Comparison of ENCODE assay signal across 22 mouse cellular contexts in genomic region chr7:99430246-99430645, GRCm38 (mm10). TPM values are rescaled to one million over a fixed set of nuclear protein-coding genes. Genes with fewer than 3 reads are reported as not detected.
A peak's percentile ranks its signal among the peaks of the same experiment; 100 is the strongest.
DNase-seq lines count a peak whose midpoint lies in the region; ATAC-seq lines count a peak whose summit lies in the region.
"Had no signal": no experiment of that assay in that cellular context is flagged by ENCODE, and none has a peak within 500 bp of the region (broad histone marks: within the 10 kb centered on the region; RNA-seq: fewer than 3 reads in every experiment).

No protein-coding gene starts in this region.

- H3K27me3 ChIP-seq in hindbrain, embryonic 14.5 days (ENCODE audit: control insufficient read depth, insufficient read depth, low read length), result no peaks in the 10 kb centered on the region
- H3K27me3 ChIP-seq in hindbrain, embryonic 12.5 days, result no peaks in the 10 kb centered on the region
- H3K27me3 ChIP-seq in midbrain, embryonic 14.5 days (ENCODE audit: control insufficient read depth, insufficient read depth, low read length), result no peaks in the 10 kb centered on the region
- no peaks in the 10 kb centered on the region for H3K27me3 ChIP-seq in midbrain, embryonic 15.5 days (replicated peaks)
- H3K27me3 ChIP-seq: heart, embryonic 13.5 days; intestine, embryonic 15.5 days; limb, embryonic 15.5 days had no signal

- no peak overlapping the region for H3K4me2 ChIP-seq in hindbrain, embryonic 14.5 days (replicated peaks)
- H3K4me2 ChIP-seq in hindbrain, embryonic 12.5 days (replicated peaks), result no peak overlapping the region
- no peak overlapping the region for H3K4me2 ChIP-seq in midbrain, embryonic 14.5 days (ENCODE audit: low read length)
- no peak overlapping the region for H3K4me2 ChIP-seq in midbrain, embryonic 15.5 days
- H3K4me2 ChIP-seq: heart, embryonic 13.5 days; intestine, embryonic 15.5 days; limb, embryonic 15.5 days had no signal

- H3K4me3 ChIP-seq in hindbrain, embryonic 14.5 days (replicated peaks; ENCODE audit: low read length), result no peak overlapping the region
- H3K4me3 ChIP-seq in hindbrain, embryonic 12.5 days, result no peak overlapping the region
- no peak overlapping the region for H3K4me3 ChIP-seq in midbrain, embryonic 14.5 days (replicated peaks; ENCODE audit: low read depth, low read length)
- no peak overlapping the region for H3K4me3 ChIP-seq in midbrain, embryonic 15.5 days
- H3K4me3 ChIP-seq: heart, embryonic 13.5 days; intestine, embryonic 15.5 days; limb, embryonic 10.5 days; limb, embryonic 15.5 days had no signal

- peaks cover 3% of the 10 kb centered on the region; the same call in 1 of the 2 replicates for H3K36me3 ChIP-seq in hindbrain, embryonic 14.5 days (replicated peaks; ENCODE audit: control insufficient read depth, insufficient read depth)
- H3K36me3 ChIP-seq in hindbrain, embryonic 12.5 days, result peaks cover 4% of the 10 kb centered on the region; the same call in 1 of the 2 replicates
- H3K36me3 ChIP-seq in midbrain, embryonic 14.5 days (ENCODE audit: control insufficient read depth, insufficient read depth, low read length), result peaks cover 5% of the 10 kb centered on the region; the same call in 1 of the 2 replicates
- no peaks in the 10 kb centered on the region for H3K36me3 ChIP-seq in midbrain, embryonic 15.5 days (replicated peaks)
- H3K36me3 ChIP-seq: intestine, embryonic 15.5 days; limb, embryonic 10.5 days; limb, embryonic 15.5 days had no signal

- no peak for ATAC-seq in hindbrain, embryonic 14.5 days (ENCODE audit: low FRiP score)
- ATAC-seq in hindbrain, embryonic 12.5 days (ENCODE audit: low FRiP score), result no peak
- ATAC-seq in midbrain, embryonic 14.5 days (ENCODE audit: low FRiP score, low TSS enrichment), result no peak
- ATAC-seq in midbrain, embryonic 15.5 days (replicated peaks), result no peak
- ATAC-seq: intestine, embryonic 15.5 days had no signal

- H3K4me1 ChIP-seq in hindbrain, embryonic 14.5 days (replicated peaks; ENCODE audit: control insufficient read depth, insufficient read depth, low read length), result peaks cover 11% of the 10 kb centered on the region
- peaks cover 40% of the 10 kb centered on the region for H3K4me1 ChIP-seq in hindbrain, embryonic 12.5 days
- peaks cover 26% of the 10 kb centered on the region for H3K4me1 ChIP-seq in midbrain, embryonic 14.5 days (ENCODE audit: control insufficient read depth, insufficient read depth, low read length)
- peaks cover 41% of the 10 kb centered on the region for H3K4me1 ChIP-seq in midbrain, embryonic 15.5 days

- DNase-seq in hindbrain, embryonic 14.5 days (ENCODE audit: low spot score), result no peak
- no peak for DNase-seq in midbrain, embryonic 14.5 days
- DNase-seq in ZHBTc4 (ENCODE audit: low read depth, low spot score), result peak; percentile 65
- no peak for DNase-seq in urinary bladder, postnatal 36 days (ENCODE audit: low spot score in 2 of 2)
- DNase-seq: adrenal gland, postnatal 10 days; B cell, adult 2 months; cerebellum, adult 8-10 months; gastrocnemius, postnatal 10 days; heart, postnatal 10 days; kidney, adult 9 months; kidney, postnatal 10 days; layer of hippocampus, postnatal 36 days; lung, adult 2 months; thymus, postnatal 4 days had no signal

- no peaks in the 10 kb centered on the region for H3K9me3 ChIP-seq in hindbrain, embryonic 14.5 days (ENCODE audit: control insufficient read depth, low read length)
- H3K9me3 ChIP-seq in hindbrain, embryonic 12.5 days (replicated peaks), result no peaks in the 10 kb centered on the region
- no peaks in the 10 kb centered on the region for H3K9me3 ChIP-seq in midbrain, embryonic 14.5 days (ENCODE audit: control insufficient read depth, low read length)
- no peaks in the 10 kb centered on the region for H3K9me3 ChIP-seq in midbrain, embryonic 15.5 days
- H3K9me3 ChIP-seq: heart, embryonic 13.5 days; intestine, embryonic 15.5 days; limb, embryonic 10.5 days; limb, embryonic 15.5 days had no signal

- 71% methylated on average over 11 of the region's 11 CpGs for WGBS in hindbrain, embryonic 14.5 days
- 75% methylated on average over 11 of the region's 11 CpGs for WGBS in hindbrain, embryonic 12.5 days
- WGBS in midbrain, embryonic 14.5 days, result 76% methylated on average over 11 of the region's 11 CpGs
- WGBS in midbrain, embryonic 15.5 days, result 69% methylated on average over 11 of the region's 11 CpGs

- peak overlapping the region; percentile 33; the same call in 1 of the 2 replicates for H3K27ac ChIP-seq in hindbrain, embryonic 14.5 days
- H3K27ac ChIP-seq in hindbrain, embryonic 12.5 days, result no peak overlapping the region
- peak overlapping the region; percentile 41; the same call in 1 of the 2 replicates for H3K27ac ChIP-seq in midbrain, embryonic 14.5 days (replicated peaks; ENCODE audit: low read depth, low read length)
- H3K27ac ChIP-seq in midbrain, embryonic 15.5 days, result no peak overlapping the region
- H3K27ac ChIP-seq: heart, embryonic 13.5 days; intestine, embryonic 15.5 days; limb, embryonic 10.5 days; limb, embryonic 15.5 days; liver, embryonic 14.5 days; macrophage had no signal

- H3K9ac ChIP-seq in hindbrain, embryonic 14.5 days, result no peak overlapping the region
- no peak overlapping the region for H3K9ac ChIP-seq in hindbrain, embryonic 12.5 days
- no peak overlapping the region for H3K9ac ChIP-seq in midbrain, embryonic 14.5 days (replicated peaks; ENCODE audit: low read length)
- no peak overlapping the region for H3K9ac ChIP-seq in midbrain, embryonic 15.5 days
- H3K9ac ChIP-seq: heart, embryonic 13.5 days; intestine, embryonic 15.5 days; limb, embryonic 15.5 days; liver, embryonic 14.5 days had no signal

RNA-seq across cellular contexts. Expression of gene Klhl35, which starts 35.6 kb away (rescaled TPM):
- 4.1 and 4.7 TPM in 2 replicates for polyA plus RNA-seq in hindbrain, embryonic 14.5 days (2014; fragmentation: Nextera tagmentation; extraction: Ambion mirVana)
- polyA plus RNA-seq in hindbrain, embryonic 12.5 days (2016; fragmentation: Nextera tagmentation; extraction: Ambion mirVana), result 39.2 and 47.1 TPM in 2 replicates
- polyA plus RNA-seq in midbrain, embryonic 14.5 days (2014; fragmentation: Nextera tagmentation; extraction: Ambion mirVana), result 10.7 and 11.6 TPM in 2 replicates
- 7.1 and 7.5 TPM in 2 replicates for polyA plus RNA-seq in midbrain, embryonic 15.5 days (2015; fragmentation: Nextera tagmentation; extraction: Ambion mirVana)
- polyA plus RNA-seq: macrophage had no signal

RNA-seq across cellular contexts. Expression of gene Gdpd5, which starts 49.0 kb away (rescaled TPM):
- polyA plus RNA-seq in hindbrain, embryonic 14.5 days (2014; fragmentation: Nextera tagmentation; extraction: Ambion mirVana), result 37.7 and 46.2 TPM in 2 replicates
- 43.8 and 44.5 TPM in 2 replicates for polyA plus RNA-seq in hindbrain, embryonic 12.5 days (2016; fragmentation: Nextera tagmentation; extraction: Ambion mirVana)
- 38.9 and 40.0 TPM in 2 replicates for polyA plus RNA-seq in midbrain, embryonic 14.5 days (2014; fragmentation: Nextera tagmentation; extraction: Ambion mirVana)
- polyA plus RNA-seq in midbrain, embryonic 15.5 days (2015; fragmentation: Nextera tagmentation; extraction: Ambion mirVana), result 51.8 and 53.3 TPM in 2 replicates

RNA-seq across cellular contexts. Expression of gene Rps3, which starts 53.3 kb away (rescaled TPM):
- 445 and 515 TPM in 2 replicates for polyA plus RNA-seq in hindbrain, embryonic 14.5 days (2014; fragmentation: Nextera tagmentation; extraction: Ambion mirVana)
- 512 and 534 TPM in 2 replicates for polyA plus RNA-seq in hindbrain, embryonic 12.5 days (2016; fragmentation: Nextera tagmentation; extraction: Ambion mirVana)
- polyA plus RNA-seq in midbrain, embryonic 14.5 days (2014; fragmentation: Nextera tagmentation; extraction: Ambion mirVana), result 488 and 521 TPM in 2 replicates
- 382 and 405 TPM in 2 replicates for polyA plus RNA-seq in midbrain, embryonic 15.5 days (2015; fragmentation: Nextera tagmentation; extraction: Ambion mirVana)

Comparison
In these comparisons a context has a peak if more than half of its experiments do, and no peak if none do; other contexts are left out.
1. H3K27ac ChIP-seq: peak in hindbrain, embryonic 14.5 days (single experiment) and midbrain, embryonic 14.5 days (single experiment); none in hindbrain, embryonic 12.5 days (single experiment) and midbrain, embryonic 15.5 days (single experiment).